Comparison of ENCODE assay signal across 8 mouse cellular contexts in the genomic region with DNA sequence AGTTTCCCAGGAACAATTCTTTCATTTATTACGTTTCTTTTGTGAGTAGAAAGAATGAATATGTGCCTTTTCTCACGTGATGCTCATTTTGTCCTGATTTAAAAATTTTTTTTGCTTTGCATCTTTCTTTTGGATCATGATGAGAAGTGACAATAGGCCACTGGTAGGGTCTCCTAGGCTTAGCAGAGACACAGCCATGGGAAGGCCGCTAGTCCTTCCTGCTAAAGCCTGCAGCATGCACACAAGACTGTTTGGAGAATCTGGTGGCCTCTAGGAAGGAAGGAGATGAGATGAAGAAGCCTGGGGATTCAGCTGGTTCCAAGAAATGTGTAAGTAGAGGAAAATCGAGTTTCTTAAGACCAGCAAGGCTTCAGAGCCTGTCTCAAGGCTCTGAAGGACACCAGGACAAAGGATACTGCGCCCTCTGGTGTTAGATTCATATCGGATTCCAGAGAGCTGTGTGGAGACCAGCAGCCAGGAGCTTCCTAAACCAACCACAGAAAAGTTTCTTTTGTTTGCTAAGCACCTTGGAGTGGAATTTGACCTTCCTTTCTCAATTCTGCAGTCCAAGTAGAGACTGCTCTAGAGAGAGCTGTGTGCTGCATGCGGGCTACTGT.
DNase-seq lines count a peak whose midpoint lies in the region; ATAC-seq and TF ChIP-seq lines count a peak whose summit lies in the region.

No protein-coding gene starts in this region.

- no peak overlapping the region for H3K27ac ChIP-seq in limb, embryonic 11.5 days (replicated peaks; ENCODE audit: low read depth, low read length)
- H3K27ac ChIP-seq in midbrain, postnatal 0 days (ENCODE audit: low read depth, low read length), result no peak overlapping the region

- H3K27me3 ChIP-seq in limb, embryonic 11.5 days (ENCODE audit: control insufficient read depth, insufficient read depth, low read length), result peaks cover 4% of the 10 kb centered on the region; the same call in 1 of the 2 replicates
- peaks cover 7% of the 10 kb centered on the region for H3K27me3 ChIP-seq in midbrain, postnatal 0 days (ENCODE audit: insufficient read depth, low read length)

- H3K4me1 ChIP-seq in limb, embryonic 11.5 days (ENCODE audit: control insufficient read depth, insufficient read depth, low read length), result peaks cover 11% of the 10 kb centered on the region
- H3K4me1 ChIP-seq in midbrain, postnatal 0 days (ENCODE audit: insufficient read depth, low read length), result peaks cover 8% of the 10 kb centered on the region; the same call in 1 of the 2 replicates

- H3K9me3 ChIP-seq in limb, embryonic 11.5 days (ENCODE audit: control insufficient read depth, low read length), result no peaks in the 10 kb centered on the region
- no peaks in the 10 kb centered on the region for H3K9me3 ChIP-seq in midbrain, postnatal 0 days (ENCODE audit: low read length)

- H3K9ac ChIP-seq in limb, embryonic 11.5 days (ENCODE audit: low read length), result no peak overlapping the region
- H3K9ac ChIP-seq in midbrain, postnatal 0 days (replicated peaks; ENCODE audit: low read length, poor library complexity, severe bottlenecking), result no peak overlapping the region

- H3K4me3 ChIP-seq in limb, embryonic 11.5 days (ENCODE audit: low read depth, low read length), result no peak overlapping the region
- H3K4me3 ChIP-seq in midbrain, postnatal 0 days (ENCODE audit: low read depth, low read length), result no peak overlapping the region

- no peaks in the 10 kb centered on the region for H3K36me3 ChIP-seq in limb, embryonic 11.5 days (ENCODE audit: control insufficient read depth, insufficient read depth, low read length)
- H3K36me3 ChIP-seq in midbrain, postnatal 0 days (ENCODE audit: insufficient read depth, low read length), result no peaks in the 10 kb centered on the region

- no peak overlapping the region for H3K4me2 ChIP-seq in limb, embryonic 11.5 days (ENCODE audit: low read depth, severe bottlenecking)
- H3K4me2 ChIP-seq in midbrain, postnatal 0 days (ENCODE audit: low read depth, low read length, poor library complexity, severe bottlenecking), result no peak overlapping the region

- peak; percentile 87 for DNase-seq in urinary bladder, postnatal 14 days (ENCODE audit: low spot score)
- no peak for DNase-seq in urinary bladder, adult 2 months (ENCODE audit: low spot score)
- peak; percentile 83 for DNase-seq in embryo, embryonic 11.5 days (ENCODE audit: low read depth, low spot score)
- DNase-seq in heart, adult 8-10 months (ENCODE audit: low spot score), result peak; percentile 89
- peak; percentile 86 to 87 for DNase-seq in kidney, adult 8-10 months
- DNase-seq in limb, embryonic 11.5 days (ENCODE audit: low spot score), result peak; percentile 75
- DNase-seq in midbrain, postnatal 0 days (ENCODE audit: low spot score), result peak; percentile 95
- peak; percentile 8 for DNase-seq in thymus, postnatal 25 days

- ATAC-seq in limb, embryonic 11.5 days (ENCODE audit: insufficient number of reproducible peaks, low FRiP score, low TSS enrichment, low read depth), result peak; percentile 68; the same call in 1 of the 2 replicates
- peak; percentile 73 for ATAC-seq in midbrain, postnatal 0 days (ENCODE audit: low FRiP score)

- 30% methylated on average over 7 of the region's 7 CpGs for WGBS in limb, embryonic 11.5 days
- WGBS in midbrain, postnatal 0 days, result 27% methylated on average over 7 of the region's 7 CpGs

- peak; percentile 84 for TF ChIP-seq CTCF in midbrain, postnatal 0 days (IDR thresholded peaks at IDR 0.05)
